Mouse (Mus musculus): Measurements from ENCODE around the gene Cops7b.

Gene Cops7b

GRCm38 (mm10) chr1:86598516-86598915, 15.8 kb downstream of the Cops7b start:
- DNase-seq: peak in 1 of 2 experiments; percentile 8

GRCm38 (mm10) chr1:86600117-86600516, 17.4 kb downstream of the Cops7b start:
- DNase-seq: no peak

- no peak for DNase-seq
These were observed 28.2 kb downstream of the Cops7b start for GRCm38 (mm10) chr1:86610954-86611353.

DNA sequence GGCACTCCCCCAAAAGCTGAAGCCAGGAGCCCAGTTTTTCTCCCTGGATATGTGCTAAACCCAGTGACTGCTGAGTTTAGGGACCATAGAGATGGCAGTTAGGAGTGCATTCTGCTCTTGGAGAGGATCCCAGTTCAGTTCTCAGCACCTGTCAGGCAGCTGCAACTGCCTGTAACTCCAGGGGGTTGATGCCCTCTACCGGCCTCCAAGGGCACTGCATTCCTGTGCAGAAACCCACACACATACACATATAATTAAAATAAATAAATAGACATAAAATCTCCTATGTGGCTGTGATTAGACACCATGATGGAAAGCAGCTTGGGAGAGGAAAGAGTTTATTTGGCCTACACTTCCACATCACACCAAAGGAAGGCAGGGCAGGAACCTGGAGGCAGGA, 29.4 kb downstream of the Cops7b start:
- DNase-seq: no peak

DNA sequence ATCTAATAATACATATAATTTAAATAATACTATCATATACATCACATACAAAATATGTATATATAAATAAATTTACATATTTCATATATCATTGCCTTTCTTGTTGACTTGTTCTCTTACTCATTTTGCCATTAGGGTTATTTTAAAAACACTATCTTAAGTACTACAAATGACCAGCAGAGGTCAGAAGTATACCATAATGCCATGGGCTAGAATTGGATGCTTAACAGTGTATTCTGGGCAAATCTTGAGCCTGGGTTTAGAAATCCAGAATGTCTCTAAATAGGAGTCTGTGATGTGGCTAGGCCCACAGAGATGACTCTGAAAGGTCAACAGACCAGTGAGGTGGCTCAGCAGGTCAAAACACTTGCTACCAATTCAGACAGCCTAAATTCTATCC, 31.6 kb downstream of the Cops7b start:
- no peak for DNase-seq

DNA sequence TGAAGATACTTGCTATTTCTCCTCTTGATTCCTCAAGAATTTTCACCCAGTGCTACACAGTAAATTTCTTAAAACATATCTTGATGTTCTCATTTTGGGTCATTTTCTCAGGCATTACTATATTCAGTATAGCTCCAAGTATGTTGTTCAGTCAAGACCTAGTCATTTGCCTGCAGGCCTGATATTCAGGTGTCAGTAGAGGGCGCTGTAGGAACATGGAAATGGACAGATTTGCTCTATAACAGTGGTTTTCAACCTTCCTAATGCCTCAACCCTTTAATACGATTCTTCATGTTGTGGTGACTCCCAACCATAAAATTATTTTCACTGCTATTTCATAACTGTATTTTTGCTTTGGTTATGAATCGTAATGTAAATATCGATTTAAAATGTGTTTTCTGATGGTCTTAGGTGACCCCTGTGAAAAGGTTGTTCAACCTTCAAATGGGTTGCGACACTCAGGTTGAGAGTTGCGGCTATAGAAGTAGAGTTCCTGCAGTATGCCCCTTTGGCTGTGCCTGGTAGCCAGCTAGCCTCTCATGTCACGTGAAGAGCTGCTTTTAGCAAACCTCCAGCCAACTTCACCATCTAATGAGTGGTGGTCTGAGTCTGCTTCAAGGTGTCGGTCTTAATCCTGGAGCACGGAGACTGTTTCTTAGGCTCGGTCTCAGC, 35.9 kb downstream of the Cops7b start:
- peak; percentile 58 to 83 for DNase-seq

DNA sequence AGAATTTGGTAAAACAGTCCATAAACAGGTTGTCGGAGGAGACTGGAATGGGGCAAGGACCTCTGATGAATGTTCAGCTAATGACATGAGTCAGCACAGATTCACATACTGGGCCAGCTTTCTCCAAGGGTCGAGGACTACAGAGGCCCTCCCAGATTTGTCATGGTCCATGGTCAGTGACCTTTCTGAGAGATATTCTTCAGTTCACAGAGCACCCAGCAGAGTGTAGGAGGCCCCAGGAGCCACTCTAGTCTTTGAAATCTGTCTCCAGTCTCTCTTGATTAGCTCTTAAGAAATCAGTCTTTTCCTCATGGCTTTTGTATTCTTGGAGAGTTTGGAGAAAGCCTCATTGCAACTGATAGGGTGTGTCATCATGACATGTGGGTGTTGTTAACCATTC, 39.6 kb downstream of the Cops7b start:
- no peak for DNase-seq

GRCm38 (mm10) chr1:86623001-86624000, 40.6 kb downstream of the Cops7b start:
- no peak for DNase-seq

DNA sequence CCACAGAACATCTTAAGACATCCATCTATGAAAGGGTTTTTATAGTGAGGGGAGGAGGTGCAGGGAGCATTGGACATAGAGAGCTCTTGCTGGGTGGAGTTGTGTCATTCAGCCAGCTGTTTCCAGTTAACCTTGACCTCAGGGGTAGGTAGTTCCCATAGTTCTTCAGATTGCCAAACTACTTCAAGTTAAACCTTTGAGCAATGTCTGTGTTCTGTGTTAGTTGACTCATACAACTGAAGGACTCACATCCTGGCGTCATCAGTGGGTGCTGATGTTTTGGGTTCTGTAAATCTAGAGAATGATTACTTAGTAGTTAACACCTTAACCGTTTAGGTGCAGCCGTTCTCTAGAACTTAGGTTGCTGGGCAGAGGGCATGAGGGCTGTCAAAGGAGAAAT, 45.6 kb downstream of the Cops7b start:
- DNase-seq: no peak

DNA sequence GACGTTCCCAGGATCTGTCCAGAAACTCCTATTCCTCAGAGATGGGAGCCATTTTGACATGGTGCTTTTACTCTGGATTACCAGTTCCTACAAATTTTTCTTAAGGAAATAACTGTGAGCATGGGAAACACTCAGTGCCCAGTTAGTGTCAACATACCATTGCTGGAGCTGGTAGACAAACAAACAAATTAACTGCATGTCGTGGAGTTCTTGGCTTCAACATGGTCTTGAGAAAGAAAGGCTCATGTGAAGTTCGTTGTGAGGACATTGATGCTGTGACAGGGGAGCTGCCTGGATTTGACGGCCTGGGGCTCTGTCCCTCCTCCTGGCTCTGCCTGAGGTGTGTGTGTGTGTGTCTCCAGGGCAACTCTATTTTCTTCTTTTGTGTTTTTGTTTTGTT, 47.2 kb downstream of the Cops7b start:
- DNase-seq: no peak

DNA sequence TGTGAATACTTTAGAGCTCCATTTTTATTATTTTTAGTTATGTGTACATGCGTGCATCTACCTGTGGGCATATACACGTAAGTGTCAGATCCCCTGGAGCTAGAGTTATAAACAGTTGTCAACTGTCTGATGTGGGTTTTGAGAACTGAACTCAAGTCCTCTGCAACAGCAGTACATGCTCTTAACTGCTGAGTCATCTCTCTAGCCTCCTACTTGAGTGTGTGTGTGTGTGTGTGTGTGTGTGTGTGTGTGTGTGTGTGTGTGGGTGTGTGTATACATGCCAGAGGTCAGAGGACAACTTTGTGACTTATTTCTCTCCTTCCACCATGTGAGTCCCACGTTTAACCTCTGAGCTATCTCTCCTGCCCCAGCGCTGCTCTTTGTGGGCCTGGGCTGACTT, 47.8 kb downstream of the Cops7b start:
- no peak for DNase-seq

GRCm38 (mm10) chr1:86632732-86633380, 50.2 kb downstream of the Cops7b start:
- DNase-seq: peak in 1 of 2 experiments; percentile 11

GRCm38 (mm10) chr1:86633434-86633833, 50.7 kb downstream of the Cops7b start:
- no peak for DNase-seq

DNA sequence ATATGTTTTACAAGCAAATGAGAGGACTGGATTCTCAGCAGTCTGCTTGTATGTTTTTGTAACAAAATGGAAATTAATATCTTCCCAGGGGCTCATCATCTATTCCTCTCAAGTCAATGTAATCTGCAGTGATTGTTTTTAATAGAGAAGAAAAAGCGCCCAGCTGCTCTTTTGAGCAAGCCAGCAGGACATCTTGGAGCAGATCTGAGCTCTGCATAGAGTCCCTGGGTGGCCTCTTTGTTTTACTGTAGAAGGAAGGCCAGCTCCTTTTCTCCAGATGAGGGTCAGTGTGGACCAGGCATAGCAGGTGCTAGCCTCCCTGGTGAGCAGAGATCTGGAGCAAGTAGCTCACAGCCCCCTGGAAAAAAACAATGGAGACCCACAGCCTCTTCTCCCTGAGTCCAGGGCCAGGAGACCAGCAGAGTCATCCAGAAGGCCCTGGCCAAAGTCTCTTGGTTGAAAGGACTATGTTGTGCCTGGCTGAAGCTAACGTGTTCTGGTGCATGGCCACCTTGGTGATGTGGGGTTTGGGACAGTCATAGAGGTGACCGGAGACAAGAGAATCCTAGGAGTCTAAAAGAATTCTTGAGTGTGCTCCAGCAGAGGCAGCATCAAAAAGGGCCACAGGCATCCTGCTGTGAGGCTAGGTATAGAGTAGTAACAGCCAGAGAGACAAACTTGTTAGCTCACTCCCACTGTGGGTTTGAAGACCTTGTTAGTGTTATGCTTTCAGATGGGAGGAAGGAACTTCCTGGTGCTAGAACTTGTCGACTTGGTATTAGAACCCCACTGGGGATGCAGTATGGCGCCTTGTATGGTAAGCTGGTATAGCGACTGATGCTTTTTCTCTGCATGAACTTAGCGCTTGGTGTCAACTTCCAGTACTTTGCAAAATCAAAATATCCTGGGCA, 51.4 kb downstream of the Cops7b start:
- peak in 1 of 2 experiments; percentile 15 for DNase-seq

DNA sequence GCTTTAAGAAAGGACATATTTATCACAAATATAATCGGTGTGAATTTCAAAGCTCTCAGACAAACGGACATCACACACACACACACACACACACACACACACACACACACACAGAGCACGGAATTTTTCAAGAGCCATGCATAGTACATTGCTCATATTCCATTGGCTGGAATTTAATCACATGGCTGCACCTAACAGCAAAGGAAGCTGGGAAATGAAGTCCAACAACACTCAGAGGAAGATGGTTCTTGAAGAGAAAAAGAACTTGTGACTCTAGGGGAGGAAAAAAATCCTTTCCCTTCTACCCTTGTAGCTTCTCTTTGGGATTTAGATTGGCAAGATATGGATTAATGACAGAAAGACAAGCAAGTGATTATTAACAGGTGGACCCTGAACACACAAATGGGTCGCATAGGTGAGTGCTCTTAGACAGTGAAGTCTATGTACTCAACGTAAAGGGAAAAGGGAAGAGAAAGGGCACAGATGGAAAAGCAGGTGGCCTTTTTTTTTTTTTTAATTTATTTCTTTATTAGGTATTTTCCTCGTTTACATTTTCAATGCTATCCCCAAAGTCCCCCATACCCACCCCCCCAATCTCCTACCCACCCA, 52.2 kb downstream of the Cops7b start:
- DNase-seq: peak; percentile 6 to 33

GRCm38 (mm10) chr1:86643101-86643809, 60.6 kb downstream of the Cops7b start:
- peak in 1 of 2 experiments; percentile 20 for DNase-seq

- DNase-seq: no peak
These were observed 64.8 kb downstream of the Cops7b start for GRCm38 (mm10) chr1:86647517-86647916.

- peak; percentile 65 to 66 for DNase-seq
These were observed 67.6 kb downstream of the Cops7b start for GRCm38 (mm10) chr1:86650272-86650671.

- DNase-seq: no peak
These were observed 70.0 kb downstream of the Cops7b start for GRCm38 (mm10) chr1:86652675-86653074.

DNA sequence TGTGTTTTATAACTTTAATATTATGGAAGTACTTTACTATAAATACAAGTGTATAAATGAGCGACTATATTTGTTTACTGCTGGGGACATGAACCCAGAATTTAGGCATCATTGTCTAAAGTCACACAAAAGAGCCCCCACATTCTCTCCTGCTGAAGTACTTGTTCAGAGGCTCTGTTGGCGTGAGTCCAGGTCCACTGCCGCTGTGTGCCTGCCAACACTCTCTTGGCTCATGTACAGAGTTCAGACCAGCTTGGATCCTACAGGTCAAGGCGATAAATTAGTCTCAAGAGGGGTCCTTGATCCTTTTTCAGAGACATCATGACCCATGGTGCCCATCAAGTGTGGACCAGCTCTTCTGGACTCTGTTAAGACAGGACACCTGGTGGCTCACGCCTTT, 74.4 kb downstream of the Cops7b start:
- peak; percentile 59 to 61 for DNase-seq

Data from kidney, postnatal 25 days (tissue).